Mouse (Mus musculus) bone marrow, adult 2 months (tissue): ENCODE results near the gene Ccdc57.

Source experiments
- CTCF ChIP-seq: fragments of 200-500 bp; IDR thresholded peaks from 2 replicates; pipeline ENCODE4 v1.5.1; 2011; ENCODE audit warnings: low read length, control low read depth; ENCODE audit not compliant: control insufficient read depth, insufficient read depth
- POLR2A ChIP-seq: fragments of 200-500 bp; IDR thresholded peaks from 2 replicates; pipeline ENCODE4 v1.6.1; 2011; ENCODE audit warnings: low read depth, mild to moderate bottlenecking, control low read depth, low read length, borderline replicate concordance; ENCODE audit not compliant: control insufficient read depth

DNA sequence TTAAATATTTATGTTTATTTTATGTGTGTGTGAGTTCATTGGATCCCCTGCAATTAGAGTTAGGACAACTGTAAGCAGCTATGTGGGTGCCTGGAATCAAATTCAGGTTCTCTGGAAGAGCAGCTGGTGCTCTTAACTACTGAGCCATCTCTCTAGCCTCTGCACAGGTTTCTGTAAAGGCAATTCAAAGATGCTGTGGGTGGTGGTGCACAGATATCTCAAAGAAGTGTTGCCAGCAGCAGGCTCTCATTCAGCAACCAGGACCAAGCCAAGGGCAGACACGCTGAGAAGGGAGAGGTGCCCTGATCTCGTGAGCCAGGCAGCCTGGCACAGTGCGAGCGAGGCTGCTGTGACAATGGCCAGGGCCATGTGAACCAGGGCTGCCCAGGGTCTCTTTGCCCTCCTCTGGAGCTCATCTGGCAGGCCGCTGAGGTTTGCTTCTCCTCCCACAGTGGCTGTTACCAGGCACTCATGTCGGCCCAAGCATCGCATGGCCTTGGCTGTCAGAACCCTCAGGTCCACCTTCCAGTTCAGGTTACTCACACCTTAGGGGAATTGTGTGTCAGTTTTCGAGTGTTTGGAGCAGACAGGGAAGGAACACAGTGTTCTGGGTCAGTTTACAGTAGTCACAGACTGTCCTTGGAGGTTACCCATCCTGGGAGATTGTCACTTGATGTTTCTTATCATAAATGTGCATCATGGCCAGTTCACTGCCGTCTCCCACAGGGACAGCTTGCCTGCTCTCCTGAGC lies 85.8 kb downstream of the Ccdc57 start:
- no peak for TF ChIP-seq POLR2A
- TF ChIP-seq CTCF = no peak
